Mouse (Mus musculus) fibroblast of lung, adult 2 months (primary cell): ENCODE measurements at regions not wholly inside any gene's neighbourhood (a gene's known extent, or its start where the extent isn't known, plus 50 kb on each side); places are given as distances from the start of the nearest gene placed in this dataset.
"Not testable (repeated sequence)": the region's sequence is repeated elsewhere in the genome, so short reads cannot be mapped to it uniquely, and the experiment has no call there.

Experiments
- DNase-seq: peaks from one replicate; pipeline ENCODE4 v3.0.0-alpha.2; 2011; ENCODE audit warnings: low read depth

DNA sequence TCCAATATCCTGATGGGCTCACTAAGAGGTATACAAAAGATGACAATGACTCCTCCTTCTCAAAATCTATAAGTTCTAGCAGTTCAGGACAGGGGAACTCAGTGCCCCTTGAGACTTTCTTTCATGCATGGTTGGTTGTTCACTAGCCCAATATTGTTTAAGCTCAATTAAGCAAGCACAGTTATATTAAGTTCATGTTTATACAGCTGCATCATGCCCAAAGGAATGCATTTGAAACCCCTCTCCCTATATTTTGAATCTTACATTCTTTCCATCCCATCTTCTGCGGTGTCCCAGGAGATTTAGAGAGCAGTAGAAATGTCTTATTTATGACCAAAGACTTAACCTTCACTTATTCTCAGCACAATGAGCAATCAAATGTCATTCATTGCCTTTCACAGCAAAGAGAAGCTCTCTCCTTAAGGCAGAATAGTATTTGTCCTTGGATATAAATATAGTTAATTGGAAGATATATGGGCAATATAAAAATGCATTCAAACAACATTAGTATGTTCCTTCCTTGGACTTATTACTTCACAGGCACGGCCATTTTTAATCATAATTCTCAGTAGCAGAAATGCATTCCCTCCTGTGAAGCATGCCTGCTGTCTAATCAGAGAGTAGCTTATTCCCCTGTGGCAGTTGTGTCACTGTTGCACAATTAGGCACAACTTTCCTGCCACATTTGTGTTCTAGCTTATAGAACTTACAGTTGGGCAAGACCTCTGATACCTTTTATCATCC, 455.8 kb upstream of the N6amt1 start:
- DNase-seq, result no peak

DNA sequence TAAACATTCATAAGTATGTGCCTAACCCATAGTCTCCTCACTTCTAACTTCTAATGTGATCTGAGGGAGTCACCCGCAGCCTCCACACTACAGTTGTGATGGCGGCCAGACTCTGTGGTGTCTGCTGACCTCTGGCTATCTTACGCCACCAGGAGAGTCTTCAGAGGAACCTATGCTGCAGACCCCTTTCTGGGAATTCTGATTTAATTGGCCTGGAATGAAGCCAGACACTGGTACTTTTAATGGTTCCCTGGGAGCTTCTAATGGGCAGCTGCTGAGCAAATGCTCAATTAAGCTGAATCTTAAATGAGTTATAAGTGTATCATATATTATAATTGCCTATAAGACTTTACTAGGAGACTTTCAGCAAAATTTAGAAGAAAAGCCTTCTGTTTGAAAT, 459.0 kb upstream of the N6amt1 start:
- no peak for DNase-seq

DNA sequence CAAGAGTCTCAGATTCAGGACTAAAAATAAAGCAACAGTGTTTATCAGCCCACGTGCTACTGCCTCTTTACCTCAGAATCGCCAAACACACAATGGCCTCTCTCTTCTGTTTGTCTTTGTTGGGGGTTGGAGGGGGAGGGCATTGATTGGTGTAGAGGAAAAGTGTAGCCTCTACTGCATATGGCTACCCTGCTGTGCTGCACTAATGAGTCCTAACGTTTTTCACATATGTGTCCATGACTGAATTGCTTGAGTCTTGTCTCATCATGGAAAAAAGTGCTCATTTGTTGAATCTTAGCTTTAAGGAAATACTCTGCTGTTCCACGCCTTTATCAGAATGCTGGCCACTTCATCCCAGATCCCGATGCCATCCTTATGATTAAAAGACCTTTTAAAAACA, 459.7 kb upstream of the N6amt1 start:
- DNase-seq, result no peak

DNA sequence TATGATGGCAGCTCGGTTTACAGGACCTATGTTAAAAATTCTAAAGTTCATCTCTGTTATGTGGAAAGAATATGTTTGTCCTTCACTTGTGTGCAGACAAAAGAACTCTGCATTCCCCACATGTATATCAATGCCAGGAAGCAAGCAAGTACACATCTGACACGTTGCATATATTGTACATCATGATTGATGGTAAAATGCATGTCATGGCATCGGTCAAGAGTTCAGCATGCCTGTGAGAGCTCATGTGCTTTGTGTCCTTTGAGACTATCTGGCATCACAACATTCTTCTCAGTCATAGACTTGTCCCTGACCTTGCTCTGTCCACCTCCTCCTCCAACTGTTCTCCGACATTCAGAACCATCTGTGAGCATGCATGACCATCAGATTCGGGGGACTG, 465.6 kb upstream of the N6amt1 start:
- DNase-seq, result no peak

DNA sequence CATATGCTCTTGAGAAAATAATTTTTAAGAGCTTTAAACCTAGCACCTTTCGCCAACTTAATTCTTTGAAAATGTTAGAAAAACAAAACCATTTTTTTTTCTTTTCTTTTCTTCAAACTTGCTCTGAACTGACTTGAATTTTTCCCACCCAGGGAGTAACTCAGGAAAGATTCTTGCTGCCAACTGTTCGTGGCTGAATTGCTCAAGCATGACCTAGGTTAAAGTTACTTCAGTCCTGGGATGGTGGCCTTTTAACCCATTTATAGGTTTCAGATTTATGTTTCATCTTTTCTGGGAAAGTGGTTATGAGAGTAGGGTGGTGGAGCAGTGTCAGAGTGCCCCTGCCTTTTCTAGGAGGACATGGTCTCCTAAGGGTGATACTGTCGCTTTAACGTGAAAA, 466.4 kb upstream of the N6amt1 start:
- DNase-seq, result peak; percentile 65

DNA sequence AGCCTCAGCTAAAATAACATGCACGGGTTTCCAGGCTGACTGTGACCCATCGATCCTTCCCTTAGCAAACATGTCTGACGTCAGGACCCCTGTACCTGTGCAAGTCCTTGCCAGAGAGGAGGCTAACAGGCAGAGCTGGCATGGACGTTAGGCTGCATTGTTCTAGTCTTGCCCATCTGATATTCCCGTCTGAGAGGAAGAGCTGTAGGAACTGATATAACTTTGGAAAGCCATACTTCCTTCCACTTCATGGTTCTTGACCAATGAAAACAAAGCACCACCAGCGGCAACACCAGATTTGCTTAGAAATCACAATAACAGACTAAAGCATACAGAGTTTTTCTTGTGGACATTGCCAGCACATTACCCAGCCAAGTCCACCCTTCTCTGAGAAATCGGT, 470.1 kb upstream of the N6amt1 start:
- no peak for DNase-seq

DNA sequence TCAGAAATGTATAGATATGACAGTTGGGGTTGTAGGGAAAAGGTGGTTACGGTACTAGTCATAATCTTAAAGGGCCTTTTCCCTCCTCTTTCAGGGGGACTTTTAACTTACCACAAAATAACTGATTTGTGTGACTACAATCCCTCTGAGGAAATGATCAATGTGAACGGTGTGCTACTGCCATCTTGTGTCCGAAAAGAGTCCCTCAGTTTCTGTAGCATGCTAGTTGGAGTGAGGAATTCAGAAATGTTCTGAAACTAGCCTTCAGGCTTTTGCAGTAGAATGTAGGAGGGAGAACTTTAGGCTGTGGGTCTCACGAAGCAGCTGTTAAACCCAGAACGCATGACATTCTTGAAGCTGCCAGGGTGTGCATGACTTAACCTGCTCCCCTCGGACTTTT, 471.5 kb upstream of the N6amt1 start:
- peak; percentile 72 for DNase-seq

DNA sequence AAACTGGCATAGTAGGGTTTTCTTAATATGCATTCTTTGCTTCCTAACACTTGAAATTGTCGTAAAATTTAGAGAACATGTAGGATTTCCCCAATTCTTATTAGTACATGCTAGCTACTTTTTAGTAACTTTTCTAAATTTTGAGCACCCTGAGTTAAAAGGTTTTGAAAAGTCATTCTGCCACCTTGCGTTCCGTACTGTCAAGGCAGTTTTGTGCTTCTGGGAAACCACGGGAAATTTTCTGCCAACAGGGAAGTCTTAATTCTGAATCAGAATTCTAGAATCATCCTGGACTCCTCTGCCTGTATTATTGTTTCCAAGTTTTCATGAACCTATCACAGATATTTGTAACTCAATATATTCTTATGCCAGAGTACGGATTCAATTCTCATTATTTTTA, 472.4 kb upstream of the N6amt1 start:
- DNase-seq, result peak; percentile 60

DNA sequence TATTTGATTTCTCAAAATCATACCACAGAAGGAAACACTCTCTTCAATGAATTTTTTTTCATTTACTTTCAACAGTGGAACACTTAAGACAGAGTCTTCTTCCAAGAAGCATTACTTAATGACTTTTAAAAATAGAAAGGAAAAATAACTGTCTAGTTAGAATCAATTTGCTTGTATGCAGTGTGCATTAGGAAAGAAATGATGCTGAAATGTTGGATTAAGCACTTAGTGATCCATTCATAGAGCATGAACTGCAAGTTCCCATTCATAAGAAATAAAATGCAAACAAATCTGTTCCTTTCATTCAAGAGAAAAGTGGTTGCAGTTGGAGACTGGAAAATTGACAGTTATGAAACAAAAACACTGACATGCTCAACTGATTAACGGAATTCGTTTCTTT, 493.2 kb upstream of the N6amt1 start:
- DNase-seq, result no peak

DNA sequence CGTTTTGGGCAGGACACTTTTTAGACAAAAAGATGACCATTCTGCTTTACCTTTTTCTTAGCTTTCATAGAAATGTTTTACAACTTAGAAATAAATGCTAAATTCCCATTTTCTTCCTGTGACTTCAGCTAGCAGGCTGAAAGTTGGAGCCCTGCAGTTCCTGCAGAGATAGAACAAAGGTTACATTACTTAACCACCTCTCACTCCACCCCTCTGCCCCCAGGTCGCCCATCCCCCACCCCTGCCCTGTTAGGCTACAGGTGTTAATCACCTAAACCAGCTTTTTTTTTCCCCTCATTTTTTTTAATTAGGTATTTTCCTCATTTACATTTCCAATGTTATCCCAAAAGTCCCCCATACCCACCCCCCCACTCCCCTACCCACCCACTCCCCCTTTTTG, 498.1 kb upstream of the N6amt1 start:
- no peak for DNase-seq

DNA sequence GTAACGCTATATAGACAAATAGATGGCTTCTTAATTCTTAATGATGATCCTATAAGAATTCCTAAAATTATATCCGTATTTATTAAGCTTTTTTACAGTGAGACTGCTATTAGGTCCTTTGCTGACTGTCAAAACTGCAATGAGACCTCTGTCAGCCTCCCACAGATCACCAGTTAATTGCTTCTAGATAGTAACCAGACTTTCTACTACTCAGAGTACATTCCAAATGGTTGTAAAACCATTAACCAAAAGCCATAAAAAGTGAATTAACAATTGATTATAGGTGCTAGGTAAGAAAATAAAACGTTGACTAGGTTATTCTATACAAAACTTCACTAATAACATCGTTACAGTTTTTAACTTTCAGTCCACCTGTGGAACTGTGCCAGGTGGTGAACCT, 498.7 kb upstream of the N6amt1 start:
- DNase-seq, result no peak

DNA sequence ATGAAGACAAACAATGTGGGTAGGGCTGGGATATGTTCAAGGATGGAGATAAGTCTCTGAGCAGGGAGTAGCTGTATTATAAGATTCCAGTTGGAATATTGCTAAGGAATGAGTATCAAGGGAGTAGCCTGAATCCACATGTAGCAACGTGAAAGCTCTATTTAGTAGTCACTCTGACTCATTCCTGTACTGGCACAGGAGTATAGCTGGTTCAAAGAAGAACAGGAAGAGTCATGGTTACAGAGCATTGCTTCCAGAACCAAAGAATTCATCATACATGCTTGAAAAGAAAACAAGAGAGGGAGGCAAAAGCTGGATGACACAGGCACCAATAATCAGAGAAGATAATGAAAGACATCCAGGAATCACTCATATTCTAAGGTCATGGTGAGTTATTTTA, 500.6 kb upstream of the N6amt1 start:
- DNase-seq, result peak; percentile 34

DNA sequence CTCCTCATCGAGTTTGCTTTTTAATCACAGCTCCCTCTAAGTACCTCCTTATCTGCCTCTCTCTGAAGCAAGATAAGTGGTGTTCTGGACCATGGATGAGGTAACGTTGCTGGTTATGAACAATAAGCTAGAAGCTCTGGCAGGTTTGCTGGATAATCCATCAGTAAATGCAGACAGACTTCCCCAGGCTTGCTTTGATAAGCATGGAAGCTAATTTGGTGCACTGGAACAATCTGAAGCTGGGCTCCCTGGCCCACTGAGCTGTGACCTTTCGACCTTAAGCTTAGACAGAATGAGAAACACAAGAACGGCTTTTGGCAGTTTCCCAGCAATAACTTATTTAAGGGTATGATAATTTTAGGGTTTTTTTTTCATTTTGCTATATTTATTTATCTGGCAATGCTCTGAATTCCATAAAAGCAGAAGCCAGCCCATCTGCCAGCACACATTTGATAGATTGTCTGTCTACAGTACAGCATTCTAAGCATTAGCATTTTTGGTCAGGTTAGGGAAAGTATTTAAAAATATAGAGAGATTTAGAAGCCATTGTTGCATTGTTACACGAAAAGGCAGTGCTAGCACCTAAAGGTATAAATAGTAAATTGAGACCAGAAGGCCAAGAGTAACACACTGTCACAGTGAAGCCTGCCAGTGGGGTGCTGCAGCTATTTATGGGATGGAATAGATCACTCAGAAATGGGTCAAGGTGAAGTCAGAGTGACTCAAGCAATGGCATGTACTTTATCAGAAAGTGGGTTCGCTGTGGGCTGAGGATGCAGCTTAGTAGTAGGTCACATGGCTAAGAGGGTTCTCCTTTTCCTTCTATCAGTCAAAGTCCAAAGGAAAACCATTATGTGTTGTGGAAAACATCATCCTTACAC, 515.3 kb upstream of the N6amt1 start:
- DNase-seq, result no peak

DNA sequence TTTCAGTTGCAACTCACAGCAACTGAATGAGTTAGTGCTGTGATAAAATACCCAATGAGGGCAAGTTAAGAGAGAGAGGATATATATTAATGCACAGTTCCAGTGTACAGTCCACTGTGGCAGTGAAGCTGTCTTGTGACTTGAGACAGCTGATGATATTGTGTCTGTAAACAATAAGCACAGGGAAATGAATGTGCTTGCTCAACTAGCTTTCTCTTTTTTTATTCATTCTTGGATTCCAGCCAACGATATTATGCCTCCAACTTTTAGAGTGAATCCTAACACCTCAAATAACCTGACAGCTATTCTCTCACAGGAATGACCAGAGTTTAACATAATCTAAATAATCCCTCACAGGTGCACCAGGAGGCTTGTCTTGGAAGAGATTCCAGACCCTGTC, 526.3 kb upstream of the N6amt1 start:
- no peak for DNase-seq

DNA sequence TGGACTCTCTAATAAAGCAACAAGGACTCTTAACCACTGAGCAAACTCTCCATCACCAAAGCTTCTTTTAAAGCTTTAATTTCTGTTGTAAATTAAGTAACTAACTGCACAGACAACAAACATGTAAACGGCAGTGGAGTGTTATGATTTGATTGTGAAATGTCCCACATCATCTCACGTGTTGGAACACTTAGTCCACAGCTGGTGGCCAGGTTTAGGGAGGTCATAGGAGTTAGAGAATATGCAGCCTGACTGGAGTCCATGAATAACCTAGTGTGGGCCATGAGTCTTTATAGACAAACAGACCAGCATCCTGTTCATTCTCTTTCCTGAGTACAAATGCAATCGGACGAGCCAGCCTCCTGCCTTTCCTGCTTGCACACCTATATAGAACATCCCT, 527.3 kb upstream of the N6amt1 start:
- no peak for DNase-seq

DNA sequence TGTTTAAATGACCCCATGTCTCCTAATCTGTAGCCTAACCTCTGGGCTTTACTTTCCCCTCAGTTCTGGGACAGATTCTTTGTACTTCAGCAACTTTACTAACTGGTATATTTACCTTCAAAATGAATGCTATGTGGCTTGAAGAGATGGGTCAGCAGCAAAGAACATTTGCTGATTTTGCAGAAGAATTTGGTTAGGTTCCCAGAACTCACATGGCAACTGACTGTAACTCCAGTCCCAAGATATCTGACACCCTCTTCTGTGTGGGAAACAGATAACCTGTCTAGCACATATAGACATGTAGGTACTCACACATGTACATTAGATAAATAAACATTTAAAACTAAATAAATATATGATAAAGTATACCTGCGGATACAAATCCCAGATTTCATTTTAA, 530.5 kb upstream of the N6amt1 start:
- DNase-seq, result peak; percentile 46

DNA sequence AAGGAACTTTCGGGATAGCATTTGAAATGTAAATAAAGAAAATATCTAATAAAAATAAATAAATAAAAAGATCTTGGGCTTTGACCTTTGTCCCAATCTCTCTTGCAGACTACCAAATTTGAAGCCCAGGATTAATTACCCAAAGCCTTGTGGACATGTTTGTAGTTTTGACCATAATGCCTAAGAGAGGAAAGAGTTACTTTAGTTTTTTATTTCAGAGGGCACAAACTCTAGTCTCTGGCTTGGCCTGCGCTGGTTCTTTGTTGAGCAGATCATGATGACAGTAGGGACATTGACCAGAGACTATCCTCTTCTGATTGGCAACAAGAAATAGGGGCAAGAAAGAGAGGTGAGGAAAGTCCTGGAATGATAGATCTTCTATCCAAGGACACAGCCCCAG, 532.4 kb upstream of the N6amt1 start:
- DNase-seq, result no peak

DNA sequence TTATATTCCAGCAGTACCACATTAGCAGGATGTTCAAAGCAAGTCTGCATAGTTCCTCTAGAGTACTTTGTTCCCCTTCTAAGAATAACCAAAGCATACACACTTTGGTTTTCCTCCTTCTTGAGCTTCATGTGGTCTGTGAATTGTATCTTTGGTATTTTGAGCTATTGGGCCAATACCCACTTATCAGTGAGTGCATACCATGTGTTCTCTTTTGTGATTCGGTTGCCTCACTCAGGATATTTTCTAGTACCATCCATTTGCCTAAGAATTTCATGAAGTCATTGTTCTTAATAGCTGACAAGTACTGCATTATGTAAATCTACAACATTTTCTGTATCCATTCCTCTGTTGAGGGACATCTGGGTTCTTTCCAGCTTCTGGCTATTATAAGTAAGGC, 535.3 kb upstream of the N6amt1 start:
- not testable (repeated sequence) for DNase-seq

DNA sequence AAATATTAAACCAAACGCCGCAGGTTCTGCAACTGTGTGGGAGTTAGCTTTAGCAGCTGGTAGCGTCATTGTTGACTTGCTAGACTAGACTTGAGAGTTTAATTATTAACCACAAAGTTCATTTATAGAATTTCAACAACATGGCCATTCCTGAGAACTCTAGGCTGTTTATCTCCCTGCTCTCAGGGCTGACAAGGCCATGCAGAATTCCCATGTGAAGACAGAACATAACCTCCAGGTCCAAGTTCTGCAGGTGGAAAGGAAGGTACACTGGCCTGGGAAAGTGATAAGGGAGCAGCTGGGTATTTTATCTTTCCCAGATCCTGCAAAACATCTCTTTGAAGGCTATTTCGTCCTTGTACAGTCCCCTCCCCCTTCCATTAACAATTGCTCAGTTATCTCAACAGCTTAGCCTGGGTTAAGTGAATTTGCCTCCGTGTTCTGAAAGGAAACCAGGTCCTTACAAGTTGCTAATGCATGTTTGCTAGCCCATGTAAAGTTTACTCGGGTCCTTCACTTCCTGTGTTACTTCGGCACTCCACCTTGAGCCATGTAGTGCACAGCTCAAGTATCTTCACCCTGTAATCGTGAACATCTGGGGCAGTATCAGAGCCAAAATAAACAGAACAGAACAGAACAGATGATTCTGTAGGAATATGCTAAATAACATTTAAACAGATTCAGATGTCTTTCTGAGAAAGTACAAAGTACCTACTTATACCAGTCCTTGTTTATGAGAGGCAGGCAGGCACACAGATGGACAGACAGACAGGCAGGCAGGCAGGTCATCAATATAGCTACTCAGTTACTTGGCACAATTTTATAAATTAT, 537.0 kb upstream of the N6amt1 start:
- no peak for DNase-seq

DNA sequence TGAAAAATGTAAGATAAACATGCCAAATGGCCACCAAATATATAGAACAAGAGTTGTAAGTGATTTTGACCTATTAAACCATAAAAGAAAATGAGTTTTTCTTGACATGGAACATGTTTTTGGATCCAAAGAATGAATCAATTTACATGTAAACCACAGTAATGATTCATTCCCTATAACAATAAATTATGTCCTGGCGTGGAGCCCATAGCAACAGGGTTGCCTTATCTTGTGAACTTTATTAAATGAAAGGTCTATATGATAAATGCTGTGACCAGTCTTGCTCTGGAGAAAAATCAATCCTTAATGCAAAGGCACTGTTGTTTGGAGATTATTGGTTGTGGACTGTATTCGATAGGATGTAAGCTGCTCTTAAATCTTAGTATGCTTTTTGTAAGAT, 538.0 kb upstream of the N6amt1 start:
- DNase-seq, result no peak

DNA sequence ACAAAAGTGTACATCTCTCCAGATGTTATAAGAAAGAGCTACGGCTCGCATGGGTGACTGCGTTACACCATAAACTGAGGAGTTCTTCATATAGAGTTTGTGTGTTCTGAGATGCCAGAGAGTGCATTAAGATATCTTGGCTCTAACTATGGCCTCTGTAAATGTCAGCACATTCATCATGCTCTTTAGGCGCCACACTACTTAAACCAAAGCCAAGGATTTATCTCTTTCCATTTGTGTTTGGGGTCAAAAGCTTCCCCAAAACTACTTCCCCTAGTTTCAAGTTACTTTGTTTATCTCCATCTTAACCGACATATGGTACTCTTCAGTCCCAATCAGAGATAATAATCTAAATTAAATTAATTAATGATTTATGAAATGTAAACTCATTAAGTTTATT, 541.3 kb upstream of the N6amt1 start:
- DNase-seq, result no peak

DNA sequence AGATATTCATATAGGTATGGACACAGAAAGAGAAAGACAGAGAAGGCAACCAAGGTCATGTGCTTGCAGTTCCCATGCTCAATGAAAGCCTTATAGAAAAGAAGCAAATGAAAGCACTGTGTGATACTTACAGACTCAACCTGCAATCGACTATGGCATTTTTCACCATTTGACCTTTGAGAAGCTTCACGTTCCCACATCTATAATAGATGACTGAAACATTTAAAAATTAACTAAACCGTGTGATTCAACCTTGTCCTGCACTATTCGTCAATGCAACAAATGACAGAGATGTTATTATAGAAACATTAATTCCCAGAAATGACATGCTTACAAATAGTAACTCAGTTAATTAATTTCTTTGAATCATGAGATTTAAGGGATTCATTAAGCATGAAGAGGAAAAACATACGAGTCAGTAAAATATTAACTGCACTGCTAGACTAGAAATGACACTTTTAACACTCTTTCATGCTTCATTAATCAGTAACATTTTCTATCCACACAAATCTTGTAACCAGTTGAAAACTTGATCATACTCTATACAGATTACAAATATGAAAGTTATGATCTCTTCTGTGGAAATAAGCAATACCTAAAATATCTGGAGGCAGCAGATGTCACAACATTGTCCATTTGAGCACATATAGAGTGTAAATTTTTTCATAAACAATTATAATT, 545.2 kb upstream of the N6amt1 start:
- DNase-seq, result no peak
